Mouse (Mus musculus) layer of hippocampus, adult 8-10 months (tissue): ENCODE data around the gene Aco2. TPM values are rescaled to one million over a fixed set of nuclear protein-coding genes. Genes with fewer than 3 reads are reported as not detected.

ENCODE experiments used
- DNase-seq, 2 experiments: peaks; one replicate each; pipeline ENCODE4 v3.0.0; 2022; ENCODE audit warnings: low spot score in 2 of 2
- total RNA-seq, 4 experiments: library from RNA; stranded (reverse); gene quantifications; 2 replicates each; pipeline ENCODE4 v1.2.4; 2022

Aco2 gene
- total RNA-seq = 100 to 1,000 TPM; 456 to 502 (median 473) TPM

DNA sequence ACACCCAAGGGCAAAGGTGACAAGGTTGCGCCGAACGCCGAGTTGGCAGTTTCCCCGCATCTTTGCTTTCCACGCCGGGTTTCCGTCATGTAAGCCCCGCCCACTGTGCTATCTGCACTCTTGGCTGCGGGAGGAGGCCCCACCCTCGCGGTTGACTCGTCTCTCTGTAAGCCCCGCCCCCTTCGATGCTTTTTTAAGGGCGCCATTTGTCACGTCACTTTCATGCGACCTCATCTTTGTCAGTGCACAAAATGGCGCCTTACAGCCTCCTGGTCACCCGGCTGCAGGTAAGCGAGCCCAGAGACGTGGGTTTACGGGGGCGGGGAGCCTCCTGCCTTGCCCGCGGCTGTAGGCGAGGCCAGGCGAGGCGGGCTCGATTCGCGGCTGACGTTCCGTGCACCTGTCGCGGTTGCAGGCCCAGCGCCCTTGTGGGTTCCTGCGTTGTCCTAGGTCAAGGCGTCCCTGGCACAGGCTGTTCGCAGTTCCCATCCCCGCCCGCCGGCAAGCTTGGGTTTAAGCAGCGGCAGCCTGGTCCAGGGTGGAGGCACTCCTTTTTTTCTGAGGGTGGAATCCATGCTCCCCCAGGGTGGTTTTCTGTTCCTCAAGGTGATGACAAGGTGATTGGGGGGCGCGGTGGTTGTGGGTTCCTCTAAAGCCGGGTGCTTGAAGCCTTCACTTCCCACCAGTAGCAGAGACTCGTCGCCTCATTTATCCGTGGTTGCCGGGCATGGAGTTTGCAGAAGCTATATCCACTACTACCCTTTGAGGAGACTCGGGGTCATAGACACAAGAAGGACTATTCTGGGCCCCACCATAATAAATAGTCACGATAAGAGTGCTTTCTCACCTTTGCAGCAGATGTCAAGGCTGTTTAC, at the start of gene Aco2:
Aco2 (plus strand) TSS at position 48 of the 875 bp plus-strand sequence.
- DNase-seq = peak; percentile 98 to 99

DNA sequence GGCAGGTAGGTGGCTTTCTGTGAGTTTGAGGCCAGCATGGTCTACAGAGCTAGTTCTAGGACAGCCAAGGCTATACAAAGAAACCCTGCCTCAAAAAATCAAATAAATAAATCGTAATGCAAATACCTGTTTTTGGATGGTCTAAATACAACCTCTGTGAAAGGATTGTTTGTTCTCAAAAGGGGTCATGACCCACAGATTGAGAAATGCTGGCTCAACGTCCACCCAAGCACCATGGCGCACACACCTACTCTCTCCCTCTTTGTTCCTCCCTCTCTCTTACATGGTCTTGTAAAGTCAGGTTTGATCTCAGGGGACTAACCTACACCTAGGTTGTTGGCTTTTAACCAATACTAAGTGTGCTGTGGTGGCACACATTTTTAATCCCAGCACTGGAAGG, 49.5 kb upstream of the Aco2 start:
- DNase-seq = no peak

DNA sequence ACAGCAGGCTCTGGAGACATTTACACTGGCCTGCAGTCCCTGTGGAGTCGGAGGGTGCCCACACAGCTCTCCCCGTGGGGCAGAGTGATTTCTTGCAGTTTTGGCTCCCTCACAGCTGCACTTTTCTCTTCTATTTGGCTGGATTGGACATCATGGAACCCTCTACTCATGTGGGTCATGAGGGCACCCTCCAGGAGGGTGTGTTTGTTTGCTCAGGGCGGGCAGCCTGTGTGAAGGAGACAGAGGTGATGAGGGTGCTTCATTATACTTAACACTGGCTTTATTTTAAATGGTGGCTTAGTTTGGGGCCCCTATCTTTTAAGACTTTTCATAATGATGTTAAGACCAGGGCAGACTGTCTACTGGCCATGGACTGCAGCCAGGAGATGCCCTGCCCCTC, 47.3 kb upstream of the Aco2 start:
- no peak for DNase-seq

DNA sequence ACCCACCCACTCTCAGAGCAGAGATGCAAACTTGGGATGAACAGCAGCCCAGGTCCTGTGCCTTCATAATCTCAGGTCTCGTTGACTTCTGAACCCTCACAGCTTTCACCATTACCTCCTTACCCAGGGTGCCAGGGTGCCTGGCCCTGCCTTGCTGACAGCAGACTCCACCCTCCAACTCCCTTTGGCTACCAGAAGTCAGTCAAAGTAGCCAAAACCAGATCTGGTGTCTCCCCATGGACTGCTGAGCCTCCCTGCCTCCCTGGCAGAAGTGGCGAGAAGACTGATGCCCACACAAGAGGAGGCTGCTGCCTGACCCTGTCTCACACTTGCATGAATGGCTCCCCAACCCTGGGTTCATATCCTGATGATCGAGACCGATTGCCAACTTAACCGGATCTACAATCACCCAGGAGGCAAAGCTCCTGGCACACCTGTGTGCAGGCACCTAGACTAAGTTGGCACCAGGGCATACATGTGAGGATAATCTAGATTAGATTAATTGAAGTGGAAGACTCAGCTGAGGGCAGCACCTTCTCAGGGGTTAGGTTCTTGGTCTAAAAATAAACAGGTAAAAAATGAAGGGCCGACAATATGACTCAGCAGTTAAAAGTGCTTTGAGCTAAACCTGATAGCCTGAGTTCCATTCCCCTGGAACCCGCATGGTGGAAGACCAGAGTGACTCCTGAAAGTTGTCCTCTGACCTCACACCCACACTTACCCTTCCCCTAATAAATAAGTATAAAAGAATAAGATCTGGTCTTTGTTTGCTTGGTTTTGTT, 43.5 kb upstream of the Aco2 start:
- no peak for DNase-seq

DNA sequence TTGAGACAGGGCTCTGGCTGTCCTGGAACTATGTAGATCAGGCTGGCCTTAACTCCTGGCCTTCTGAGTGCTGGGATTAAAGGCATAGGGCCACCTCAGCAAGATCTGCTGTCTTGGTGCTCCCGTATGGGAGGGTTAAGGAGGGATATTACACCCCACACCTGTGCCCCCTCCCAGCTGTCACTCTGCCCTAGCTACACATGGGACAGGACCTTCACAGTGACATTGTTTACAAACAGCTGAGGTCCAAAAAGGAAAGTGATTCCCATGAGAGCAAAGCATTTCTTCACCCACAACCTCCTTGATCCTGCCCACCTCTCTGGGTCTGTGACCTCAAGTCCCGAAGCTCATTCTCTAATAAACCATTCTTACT, 42.9 kb upstream of the Aco2 start:
- DNase-seq = no peak

DNA sequence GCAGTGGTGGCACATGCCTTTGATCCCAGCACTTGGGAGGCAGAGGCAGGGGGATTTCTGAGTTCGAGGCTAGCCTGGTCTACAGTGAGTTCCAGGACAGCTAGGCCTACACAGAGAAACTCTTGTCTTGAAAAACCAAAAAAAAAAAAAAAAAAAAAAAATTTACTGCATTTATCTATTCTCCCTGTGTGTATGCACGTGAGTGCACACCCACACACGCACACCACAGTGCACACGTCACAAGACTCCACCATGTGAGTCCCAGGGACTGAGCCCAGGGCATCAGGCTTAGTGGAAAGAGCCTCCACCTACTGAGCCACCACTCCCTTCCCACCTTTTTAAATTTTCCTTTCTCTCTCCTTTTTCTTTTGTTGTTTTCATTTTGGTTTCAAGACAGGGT, 41.6 kb upstream of the Aco2 start:
- no peak for DNase-seq

DNA sequence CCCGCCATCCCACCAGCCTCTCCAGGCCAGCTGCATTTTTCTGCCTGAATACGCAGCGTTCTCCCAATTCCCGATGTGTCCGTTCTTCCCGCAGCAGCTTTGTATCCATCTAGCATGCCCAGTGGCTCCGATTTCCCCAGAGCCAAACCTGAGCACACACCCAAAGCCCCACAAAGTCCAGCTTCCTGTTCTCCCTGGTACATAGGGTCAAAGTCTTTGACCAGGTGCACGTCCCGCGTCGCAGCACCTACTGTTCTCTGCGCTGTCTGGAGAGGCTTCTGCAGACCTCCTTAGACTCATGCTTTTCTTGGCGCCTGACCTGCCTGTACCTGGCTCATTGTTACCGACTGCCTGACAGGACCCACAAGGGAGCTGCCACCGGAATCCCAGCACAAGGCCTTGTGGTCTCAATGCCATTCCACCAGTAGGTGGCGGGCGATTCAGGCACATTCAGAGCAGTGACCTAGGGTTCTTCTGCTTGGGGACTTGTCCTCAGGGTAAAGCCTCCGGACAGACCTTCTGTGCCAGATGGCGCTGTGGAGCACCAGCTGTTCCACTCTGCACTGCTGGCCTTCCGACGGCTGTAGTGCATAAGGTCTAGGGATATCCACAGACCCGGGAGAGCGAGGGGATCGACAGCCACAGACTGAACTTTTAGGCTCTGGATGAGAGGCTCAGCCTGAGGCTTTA, 40.8 kb upstream of the Aco2 start:
- peak; percentile 81 to 88 for DNase-seq

DNA sequence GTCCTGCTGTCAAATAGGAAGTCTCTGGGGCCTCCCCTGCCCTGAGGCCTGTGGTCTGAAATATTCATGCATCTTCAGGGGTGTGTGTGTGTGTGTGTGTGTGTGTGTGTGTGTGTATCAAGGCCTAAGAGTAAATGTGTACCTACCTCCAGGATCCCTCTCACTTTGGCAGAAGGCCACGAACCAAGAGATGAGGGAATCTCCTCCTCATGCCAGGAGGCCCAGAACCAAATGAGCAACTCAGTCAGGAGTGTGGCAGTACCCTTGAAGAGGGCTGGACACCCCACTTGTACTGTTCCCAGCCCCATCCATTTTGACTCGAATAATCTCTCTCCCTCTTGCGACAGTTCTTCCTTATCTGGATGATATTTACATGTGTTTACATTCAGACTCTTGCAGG, 39.9 kb upstream of the Aco2 start:
- DNase-seq = no peak

DNA sequence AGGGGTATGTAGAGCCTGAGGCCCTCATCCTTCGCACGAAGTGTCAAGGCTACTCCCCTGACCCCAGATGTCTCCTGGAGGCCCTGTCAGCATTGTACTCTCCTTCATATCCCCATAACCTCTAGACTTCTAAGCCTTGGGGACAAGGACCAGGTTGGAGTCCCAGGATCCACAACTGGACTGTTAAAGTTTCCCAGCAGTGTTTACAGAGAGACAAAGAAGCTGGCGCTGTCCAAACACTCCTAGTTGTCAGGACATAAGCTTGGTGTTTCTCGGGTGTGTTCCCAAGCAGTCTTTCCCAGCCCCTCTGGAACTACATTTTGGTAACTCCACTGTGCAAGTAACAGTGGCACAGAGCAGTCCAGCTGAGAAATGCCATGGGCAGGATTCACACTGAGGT, 38.6 kb upstream of the Aco2 start:
- DNase-seq = no peak

DNA sequence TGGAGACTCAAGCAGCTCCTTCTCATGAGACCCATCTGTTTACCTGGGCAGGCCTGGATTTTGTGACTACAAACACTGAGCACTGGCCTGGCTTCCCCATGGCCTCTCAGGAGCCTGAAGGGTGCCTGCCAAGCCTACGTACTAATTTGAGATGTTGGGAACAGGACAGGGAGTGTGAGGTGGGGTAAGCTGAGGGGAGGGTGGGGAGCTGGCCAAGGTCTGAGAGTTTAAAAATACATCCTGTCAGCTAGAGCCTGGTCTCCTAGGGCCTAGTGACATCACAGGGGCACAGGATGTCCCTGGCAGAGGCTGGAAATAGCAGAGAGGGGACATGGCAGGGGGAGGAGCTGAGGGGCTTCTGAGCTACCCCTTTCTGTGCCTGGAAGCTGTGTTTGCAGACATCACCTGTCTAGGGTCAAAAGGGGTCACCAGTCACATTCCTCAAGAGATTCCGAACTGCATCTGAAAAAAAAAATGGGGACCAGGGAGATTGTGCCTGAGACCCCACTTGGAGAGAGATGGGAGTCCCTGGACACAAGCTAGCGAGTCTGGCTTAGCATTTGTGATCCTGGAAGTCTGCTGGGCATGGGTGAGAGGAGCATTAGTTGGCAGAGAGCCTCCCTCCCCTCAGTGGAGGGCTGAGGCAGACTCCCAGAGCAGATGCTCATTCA, 37.8 kb upstream of the Aco2 start:
- no peak for DNase-seq

DNA sequence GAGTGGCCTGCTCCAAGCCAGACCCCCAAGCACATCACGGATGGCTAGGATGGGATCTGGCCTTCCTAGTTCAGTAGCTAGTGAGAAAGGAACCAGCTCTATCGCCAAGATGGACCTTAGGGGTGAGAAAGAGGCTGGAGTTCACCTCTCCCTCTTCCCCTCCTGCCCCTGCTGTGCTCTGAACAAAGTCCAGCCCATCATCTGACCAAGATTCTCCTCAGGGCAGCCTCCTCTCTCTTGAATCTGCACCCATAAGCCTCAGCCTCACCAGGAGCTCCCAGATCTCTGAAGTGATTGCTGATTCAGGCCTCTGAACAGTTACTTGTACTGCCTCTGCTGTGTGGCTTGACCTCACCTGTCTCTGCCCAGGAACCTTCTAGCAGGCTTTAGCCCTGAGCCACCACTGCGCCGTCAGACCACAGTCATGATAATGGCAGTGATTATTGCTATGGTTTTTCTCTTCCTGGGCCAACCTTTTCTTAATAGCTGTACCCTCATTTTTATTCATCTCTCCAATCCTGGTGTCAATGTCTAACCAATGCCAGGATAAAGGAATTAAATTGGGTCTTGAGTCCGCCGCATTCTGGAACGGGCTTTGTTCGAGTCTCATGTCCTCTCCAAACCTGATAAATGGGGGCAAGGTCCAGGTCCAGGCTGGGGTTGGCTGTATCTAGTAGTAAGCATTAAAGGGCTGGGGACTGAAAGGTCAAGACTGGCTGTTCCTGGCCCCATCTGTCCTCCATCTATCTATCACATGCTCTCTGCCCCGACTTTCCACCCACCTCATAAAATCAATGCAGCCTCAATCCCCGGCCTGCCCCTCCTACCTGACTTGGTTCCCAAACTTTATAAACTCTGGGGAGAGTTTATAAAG, 36.9 kb upstream of the Aco2 start:
- no peak for DNase-seq

DNA sequence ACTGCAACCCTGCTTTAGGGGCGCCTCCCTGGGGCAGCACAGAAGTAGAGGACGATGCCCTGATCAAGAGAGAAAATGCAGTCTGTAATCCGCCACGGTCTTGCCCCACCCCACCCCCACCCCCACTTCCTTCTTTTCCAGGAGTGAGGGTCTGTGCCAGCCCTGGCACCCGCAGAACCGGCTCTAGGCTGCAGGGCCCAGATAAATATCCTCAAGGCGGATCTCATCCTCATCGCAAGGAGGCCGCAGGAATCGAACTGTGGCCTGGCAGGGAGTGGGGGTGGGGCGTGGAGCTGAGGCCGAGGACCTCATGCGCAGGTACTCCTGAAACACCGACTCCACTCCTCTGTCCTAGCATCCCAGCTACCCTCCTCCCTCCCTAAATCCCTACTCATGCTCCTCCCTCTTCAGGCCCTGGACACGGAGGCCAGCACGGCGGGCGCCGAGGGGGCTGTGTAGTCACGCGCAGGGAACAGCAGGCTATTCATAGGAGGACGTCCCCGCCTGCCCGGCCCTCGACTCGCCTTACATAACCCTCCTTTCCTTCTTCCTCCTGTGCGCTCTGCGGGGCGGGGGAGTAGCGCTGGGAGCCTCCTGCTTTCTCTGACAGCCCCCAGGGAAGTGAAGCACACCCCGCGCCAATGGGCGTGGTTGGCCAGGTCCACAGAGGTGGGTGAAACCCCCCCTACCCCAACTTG, 35.8 kb upstream of the Aco2 start:
- DNase-seq = peak; percentile 86 to 90

DNA sequence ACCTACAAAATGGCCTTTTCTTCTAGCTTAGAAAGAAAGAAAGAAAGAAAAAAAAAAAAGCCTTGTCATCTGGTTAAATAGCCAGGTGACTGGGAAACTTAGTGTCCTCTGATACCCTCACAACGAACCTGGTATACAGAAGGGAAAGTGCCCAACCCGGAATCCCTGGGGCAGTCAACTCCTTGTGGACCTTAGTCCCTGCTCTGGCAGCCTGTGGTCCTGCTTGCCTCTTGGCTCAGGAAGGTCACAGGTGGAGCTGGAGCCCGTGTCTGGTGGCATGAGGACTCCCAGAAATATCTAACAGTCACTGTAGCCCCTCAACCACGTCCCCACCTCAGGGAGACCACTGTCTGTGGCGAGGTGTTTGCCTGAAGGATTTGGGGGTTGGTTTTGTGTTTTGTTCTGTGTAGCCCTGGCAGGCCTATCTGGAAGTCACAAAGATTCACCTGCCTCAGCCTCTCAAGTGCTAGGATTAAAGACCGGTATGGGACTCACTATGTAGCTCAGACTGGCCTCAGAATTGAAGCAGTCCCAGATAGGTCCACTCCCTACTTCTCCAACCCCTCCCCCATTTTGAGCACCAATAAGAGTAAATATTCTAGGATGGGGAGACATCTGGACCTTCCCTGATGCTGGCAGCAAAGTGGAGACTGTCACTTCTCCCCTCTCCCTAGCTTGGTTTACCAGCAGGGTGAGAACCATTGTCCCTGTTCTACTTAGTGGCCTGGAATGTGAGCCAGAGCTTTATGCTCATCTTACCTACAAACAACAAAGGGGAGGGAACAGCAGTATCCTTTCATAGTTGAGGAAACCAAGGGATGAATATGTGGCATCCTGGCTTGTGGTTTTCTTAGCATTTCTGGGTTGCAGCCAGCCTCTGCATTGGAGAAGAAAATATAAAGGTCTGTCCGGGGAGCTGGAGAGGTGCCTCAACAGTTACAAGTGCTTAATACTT, 34.9 kb upstream of the Aco2 start:
- no peak for DNase-seq

DNA sequence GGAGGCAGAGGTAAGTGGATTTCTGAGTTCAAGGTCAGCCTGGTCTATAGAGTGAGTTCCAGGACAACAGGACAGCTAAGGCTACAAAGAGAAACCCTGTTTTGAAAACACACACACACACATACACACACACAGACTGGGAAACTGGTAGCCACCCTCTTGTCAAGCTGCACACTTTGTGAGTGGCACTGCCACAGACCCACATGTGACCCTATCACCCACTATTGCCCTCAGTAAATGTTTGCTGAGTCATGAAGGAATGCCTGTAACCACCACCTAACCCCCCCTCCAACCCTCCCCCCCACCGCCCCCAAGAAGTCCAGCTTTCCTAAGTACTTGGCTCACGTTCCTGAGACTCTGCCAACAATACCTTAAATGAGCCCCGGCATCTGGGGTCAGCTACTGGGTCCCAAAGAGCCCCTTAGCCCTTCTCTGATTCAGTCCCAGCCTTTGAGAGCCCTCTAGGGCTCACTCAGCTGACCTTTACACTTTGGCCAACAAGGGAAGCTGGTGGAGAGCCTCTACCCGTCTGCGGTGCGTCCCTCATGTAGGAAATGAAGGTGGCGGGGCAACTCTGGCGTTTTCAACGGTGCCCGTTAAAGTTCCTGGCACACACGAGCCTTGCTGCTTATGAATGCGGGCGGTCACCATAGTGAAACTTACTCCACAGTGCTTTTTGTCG, 33.4 kb upstream of the Aco2 start:
- no peak for DNase-seq

DNA sequence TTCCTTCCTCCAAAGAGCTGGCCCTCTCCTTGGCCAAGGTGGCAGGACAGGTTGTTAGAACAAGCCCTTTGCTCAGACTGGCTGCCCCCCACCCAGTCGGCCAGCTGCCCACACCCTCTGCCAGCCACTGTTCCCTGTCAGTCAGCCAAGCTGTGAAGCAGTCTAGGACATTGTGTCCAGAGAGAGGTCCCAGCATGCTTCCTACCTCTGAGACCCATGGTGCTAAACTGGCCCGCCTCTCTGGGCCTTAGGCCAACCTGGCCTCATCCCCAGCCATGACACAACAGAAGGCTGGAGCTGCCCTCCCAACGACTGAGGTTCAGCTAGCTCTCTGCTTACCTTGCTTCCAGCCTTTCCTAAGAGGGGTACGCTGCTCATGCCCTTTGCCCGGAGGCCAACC, 32.5 kb upstream of the Aco2 start:
- peak; percentile 81 to 83 for DNase-seq

DNA sequence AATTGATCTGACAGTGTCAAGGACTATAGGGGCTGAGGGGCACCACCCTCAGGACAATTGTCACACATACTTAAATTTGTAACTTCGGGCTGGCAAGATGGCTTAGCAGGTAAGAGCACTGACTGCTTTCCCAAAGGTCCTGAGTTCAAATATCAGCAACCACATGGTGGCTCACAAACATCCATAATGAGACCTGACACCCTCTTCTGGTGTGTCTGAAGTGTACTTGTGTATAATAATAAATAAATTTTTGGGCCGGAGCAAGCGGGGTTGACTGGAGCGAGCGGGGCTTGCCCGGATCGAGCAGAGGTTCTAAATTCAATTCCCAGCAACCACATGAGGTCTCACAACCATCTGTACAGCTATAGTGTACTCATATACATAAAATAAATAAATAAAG, 31.8 kb upstream of the Aco2 start:
- no peak for DNase-seq

DNA sequence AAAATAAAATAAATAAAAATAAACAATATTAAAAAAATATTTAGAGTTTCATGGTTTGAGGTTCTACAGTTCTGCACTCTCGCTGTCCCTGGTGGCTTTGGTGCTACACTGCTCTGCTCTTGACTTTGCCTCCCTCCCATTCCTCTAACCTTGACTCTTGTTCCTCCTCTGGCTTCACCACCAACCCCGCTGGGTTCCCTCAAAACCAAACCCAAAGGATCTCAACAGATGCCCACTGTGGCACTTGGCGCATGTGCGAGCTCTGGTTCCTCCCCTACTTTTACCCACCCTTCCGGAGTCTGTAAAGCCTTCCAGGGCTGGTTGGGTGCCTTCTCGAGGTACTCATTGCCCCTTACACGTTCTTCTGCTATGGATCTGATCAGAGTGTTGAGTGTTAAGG, 29.8 kb upstream of the Aco2 start:
- DNase-seq = no peak

DNA sequence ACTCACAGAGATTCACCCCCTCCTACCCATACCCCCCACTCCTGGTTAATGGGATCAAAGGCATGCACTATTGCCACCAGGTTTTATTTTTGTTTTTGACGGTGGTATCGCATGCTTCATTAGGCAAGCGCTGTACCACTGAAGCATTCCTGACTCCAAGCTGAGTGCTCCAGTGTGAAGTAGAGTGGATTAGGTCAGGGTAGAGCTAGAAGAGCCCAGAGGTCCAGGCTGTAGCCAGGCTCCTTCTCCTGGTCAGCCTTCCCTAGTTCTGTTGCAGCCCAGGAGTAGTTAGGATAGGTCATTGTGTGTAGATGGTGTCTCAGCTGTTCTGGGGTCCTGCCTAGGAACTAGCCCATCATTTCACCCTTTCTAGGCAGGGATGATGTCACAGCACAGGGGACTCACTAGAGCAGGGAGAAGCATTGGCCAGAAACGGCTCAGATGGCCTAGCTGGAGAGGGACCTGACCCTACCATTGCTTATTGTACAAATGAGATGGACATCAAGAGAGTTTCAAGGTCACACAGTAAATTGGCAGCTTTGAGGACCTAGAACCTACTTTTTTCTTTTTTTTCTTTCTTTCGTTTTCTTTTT, 27.0 kb upstream of the Aco2 start:
- no peak for DNase-seq
